Mouse (Mus musculus) hindbrain, embryonic 14.5 days (tissue): Measurements from ENCODE around the gene Myo1d. TPM values are rescaled to one million over a fixed set of nuclear protein-coding genes. Genes with fewer than 3 reads are reported as not detected.
A peak's percentile ranks its signal among the peaks of the same experiment; 100 is the strongest.

Source experiments
- ATAC-seq: fragments of 200-750 bp; cut with Nextera tagmentation; 2 replicates; pipeline ENCODE4 v1.8.0; 2017; ENCODE audit warnings: moderate number of reproducible peaks, mild to moderate bottlenecking, moderate TSS enrichment, moderate library complexity; ENCODE audit not compliant: low FRiP score
- DNase-seq: peaks from one replicate; pipeline ENCODE4 v3.0.0-alpha.2; 2015; ENCODE audit warnings: low spot score
- H3K27ac ChIP-seq: fragments of 300-500 bp; sonication (generic); 2 replicates; pipeline ENCODE4 v1.5.1; 2014; ENCODE audit warnings: mild to moderate bottlenecking, moderate library complexity
- H3K27me3 ChIP-seq: fragments of 300-500 bp; sonication (generic); 2 replicates; pipeline ENCODE4 v1.6.1; 2014; ENCODE audit warnings: mild to moderate bottlenecking, low read length, mixed read lengths; ENCODE audit not compliant: control insufficient read depth, insufficient read depth
- H3K36me3 ChIP-seq: fragments of 300-500 bp; sonication (generic); replicated peaks from 2 replicates; pipeline ENCODE4 v1.6.1; 2014; ENCODE audit not compliant: control insufficient read depth, insufficient read depth
- H3K4me1 ChIP-seq: fragments of 300-500 bp; sonication (generic); replicated peaks from 2 replicates; pipeline ENCODE4 v1.6.1; 2014; ENCODE audit warnings: antibody characterized with exemption, low read length, mixed read lengths; ENCODE audit not compliant: control insufficient read depth, insufficient read depth
- H3K4me2 ChIP-seq: fragments of 300-500 bp; sonication (generic); replicated peaks from 2 replicates; pipeline ENCODE4 v1.6.1; 2014; ENCODE audit warnings: mild to moderate bottlenecking, moderate library complexity
- H3K4me3 ChIP-seq: fragments of 300-500 bp; sonication (generic); replicated peaks from 2 replicates; pipeline ENCODE4 v1.5.1; 2014; ENCODE audit warnings: mild to moderate bottlenecking, low read length
- H3K9ac ChIP-seq: fragments of 300-500 bp; sonication (generic); 2 replicates; pipeline ENCODE4 v1.6.1; 2014
- H3K9me3 ChIP-seq: fragments of 300-500 bp; sonication (generic); 2 replicates; pipeline ENCODE4 v1.6.1; 2016; ENCODE audit warnings: low read length; ENCODE audit not compliant: control insufficient read depth
- WGBS: fragments of 180-500 bp; shearing (Covaris S2); extraction: QIAGEN DNeasy Blood & Tissue Kit; methylation state at CpG from one replicate; pipeline ENCODE4 v1.1.7; 2014; 5-methylcytosine and 5-hydroxymethylcytosine counted together
- polyA plus RNA-seq: library from polyadenylated mRNA; unstranded; fragments of >200 nt; fragmentation: Nextera tagmentation; extraction: Ambion mirVana; gene quantifications from 2 replicates; pipeline ENCODE4 v1.2.1, GENCODE M21; 2014

Myo1d gene
- polyA plus RNA-seq, 1 experiment from 2014 or later: 2.9 TPM

DNA sequence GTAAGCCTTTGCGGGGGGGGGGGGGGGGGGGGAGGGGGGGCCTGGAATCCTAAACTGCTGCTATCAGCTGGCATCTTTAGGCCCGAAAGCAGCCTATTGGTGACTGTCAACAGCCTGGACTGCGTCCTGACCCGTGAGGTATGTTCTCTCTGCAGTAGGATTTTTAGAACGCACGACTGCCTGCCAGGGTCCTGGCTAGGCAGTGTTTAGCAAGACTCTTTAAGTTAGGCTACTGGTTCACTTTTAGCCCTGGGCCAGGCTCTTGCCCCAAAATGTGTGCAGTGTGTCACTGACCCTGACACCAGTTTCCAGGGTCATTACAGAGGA is 29.8 kb upstream of the Myo1d start:
- H3K4me2 ChIP-seq: peak overlapping the region; percentile 97
- ATAC-seq: no peak
- no peak for DNase-seq
- no peaks in the 10 kb centered on the region for H3K9me3 ChIP-seq
- peak overlapping the region; percentile 49 for H3K4me3 ChIP-seq
- H3K27me3 ChIP-seq: no peaks in the 10 kb centered on the region
- H3K27ac ChIP-seq: no peak overlapping the region
- peak overlapping the region; percentile 74 for H3K9ac ChIP-seq
- peaks cover 13% of the 10 kb centered on the region; the same call in 1 of the 2 replicates for H3K4me1 ChIP-seq
- H3K36me3 ChIP-seq: no peaks in the 10 kb centered on the region
- WGBS: 45% methylated on average over 5 of the region's 6 CpGs

DNA sequence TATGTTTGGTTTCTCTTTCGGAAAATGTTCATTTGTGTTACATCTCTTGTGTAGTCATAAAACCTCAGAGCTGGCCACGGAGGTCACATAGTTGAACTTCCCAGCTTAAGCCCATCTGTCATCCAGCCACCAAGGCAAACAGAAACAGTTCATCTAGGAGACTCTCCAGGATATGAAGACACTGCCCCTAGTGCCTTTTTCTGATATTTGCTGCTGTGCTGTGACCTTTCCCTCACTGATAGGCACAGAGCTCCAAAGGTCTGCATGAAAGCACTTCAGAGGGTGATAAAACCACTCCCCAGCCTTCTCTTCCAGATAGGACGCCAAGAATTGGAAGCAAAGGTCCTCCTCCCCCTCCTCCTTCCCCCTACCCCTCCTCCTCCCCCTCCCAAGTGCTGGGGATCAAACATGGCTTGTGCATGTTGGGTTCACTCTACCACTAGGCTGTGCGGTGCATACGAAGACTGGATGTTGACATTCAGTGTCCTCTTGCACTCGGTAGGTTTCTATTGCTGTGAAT is 28.8 kb upstream of the Myo1d start:
- WGBS: 71% methylated on average over 6 of the region's 6 CpGs

DNA sequence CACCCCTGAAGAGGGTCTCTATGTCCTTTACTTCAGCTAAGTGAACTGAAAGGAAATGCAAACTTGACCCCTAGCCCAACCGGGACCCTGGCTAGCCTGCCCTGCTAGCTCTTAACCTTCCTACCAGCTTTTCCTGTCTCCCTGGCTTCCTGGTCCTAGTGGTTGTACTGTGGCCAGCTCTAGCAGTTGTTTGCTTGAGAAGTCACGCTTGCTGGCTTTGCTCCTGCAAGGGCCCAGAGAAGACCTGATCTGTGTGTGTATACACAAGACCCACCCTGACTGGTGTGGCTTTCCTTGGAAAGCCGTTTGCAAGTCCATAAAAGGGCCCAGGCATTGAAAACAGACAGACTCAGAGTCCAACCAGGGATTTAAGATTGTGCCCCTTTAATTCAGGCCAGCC is 22.9 kb upstream of the Myo1d start:
- WGBS: 64% methylated on average over 3 of the region's 3 CpGs
- DNase-seq (no peak), ATAC-seq (no peak)
- no peaks in the 10 kb centered on the region for H3K36me3 ChIP-seq
- H3K4me2 ChIP-seq: no peak overlapping the region
- H3K4me3 ChIP-seq: no peak overlapping the region
- no peaks in the 10 kb centered on the region for H3K4me1 ChIP-seq
- no peak overlapping the region for H3K27ac ChIP-seq
- no peaks in the 10 kb centered on the region for H3K27me3 ChIP-seq
- H3K9ac ChIP-seq: no peak overlapping the region
- no peaks in the 10 kb centered on the region for H3K9me3 ChIP-seq

More for the DNA sequence above, 28.8 kb upstream of the Myo1d start:
- Histone ChIP-seq H3K4me3 (no peak overlapping the region), H3K9ac (no peak overlapping the region), H3K4me2 (no peak overlapping the region), H3K27me3 (no peaks in the 10 kb centered on the region), H3K4me1 (peaks cover 13% of the 10 kb centered on the region; the same call in 1 of the 2 replicates), H3K27ac (no peak overlapping the region), H3K36me3 (no peaks in the 10 kb centered on the region), H3K9me3 (no peaks in the 10 kb centered on the region)
- ATAC-seq (no peak), DNase-seq (no peak)

DNA sequence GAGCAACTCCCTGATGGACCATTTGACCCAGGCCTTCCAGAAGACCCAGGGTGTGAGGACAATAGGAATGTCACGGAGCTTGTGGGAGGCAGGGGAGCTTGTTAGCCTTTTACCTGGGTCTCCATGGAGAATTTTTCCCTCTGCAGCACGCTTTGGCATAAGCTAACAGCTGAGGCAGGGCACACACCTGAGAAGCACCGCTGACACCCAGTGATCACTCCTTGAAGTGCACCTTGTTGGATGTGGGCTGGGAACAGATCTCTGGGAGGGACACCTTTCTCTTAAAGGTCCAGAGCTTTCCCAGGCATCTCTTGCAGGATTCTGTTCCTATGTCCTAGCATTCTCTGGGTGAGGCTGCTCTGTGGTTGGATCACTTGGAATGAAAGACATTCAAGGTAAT is 20.2 kb upstream of the Myo1d start:
- no peak for ATAC-seq
- no peak overlapping the region for H3K4me3 ChIP-seq
- WGBS: 41% methylated on average over 3 of the region's 3 CpGs
- no peaks in the 10 kb centered on the region for H3K4me1 ChIP-seq
- H3K9me3 ChIP-seq: no peaks in the 10 kb centered on the region
- no peak overlapping the region for H3K27ac ChIP-seq
- H3K27me3 ChIP-seq: no peaks in the 10 kb centered on the region
- no peak overlapping the region for H3K4me2 ChIP-seq
- no peaks in the 10 kb centered on the region for H3K36me3 ChIP-seq
- H3K9ac ChIP-seq: no peak overlapping the region
- no peak for DNase-seq

DNA sequence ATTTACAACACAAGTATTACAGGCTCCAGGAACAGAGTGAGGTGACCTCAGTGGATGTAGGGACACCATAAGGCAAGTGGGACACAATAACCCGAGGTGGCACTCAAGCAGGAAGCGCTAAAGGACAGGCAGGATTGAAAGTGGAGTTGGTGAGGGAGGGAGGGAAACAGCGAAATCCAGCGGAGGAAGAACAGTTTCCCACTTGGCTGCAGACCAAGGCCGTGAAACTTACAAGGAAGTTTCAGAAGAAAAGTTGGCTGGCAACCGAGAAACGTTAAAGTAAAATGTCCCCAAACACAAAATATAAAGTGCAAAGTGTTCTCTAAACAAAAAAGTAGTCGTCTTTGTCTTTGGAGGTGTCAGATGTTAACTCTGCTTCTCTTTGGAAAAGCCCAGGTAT is 15.6 kb upstream of the Myo1d start:
- WGBS: 82% methylated on average over 8 of the region's 8 CpGs
- Histone ChIP-seq H3K9ac (no peak overlapping the region), H3K4me1 (no peaks in the 10 kb centered on the region), H3K27ac (no peak overlapping the region), H3K27me3 (no peaks in the 10 kb centered on the region), H3K4me3 (no peak overlapping the region), H3K9me3 (no peaks in the 10 kb centered on the region), H3K4me2 (no peak overlapping the region), H3K36me3 (no peaks in the 10 kb centered on the region)
- ATAC-seq: no peak
- DNase-seq: no peak

DNA sequence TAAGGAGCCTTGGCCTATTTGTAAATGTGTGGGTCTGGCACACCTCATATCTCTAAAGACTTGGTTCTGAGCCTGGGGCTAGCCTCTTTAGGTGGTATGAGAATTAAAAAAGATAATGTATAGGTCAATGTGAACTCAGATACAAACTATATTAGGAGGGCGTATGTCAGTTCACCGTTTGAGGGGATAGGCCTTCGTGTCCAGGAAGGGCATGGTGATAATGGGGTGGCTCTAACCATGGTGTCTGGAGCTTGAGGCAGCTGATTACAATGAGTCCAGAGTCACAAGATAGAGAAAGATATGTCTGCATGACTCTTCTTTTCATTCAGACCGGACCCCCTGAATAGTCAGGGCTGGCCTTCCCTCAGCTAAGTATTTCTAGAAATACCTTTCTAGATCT is 14.5 kb upstream of the Myo1d start:
- DNase-seq (no peak), ATAC-seq (no peak)
- no peaks in the 10 kb centered on the region for H3K4me1 ChIP-seq
- no peak overlapping the region for H3K4me3 ChIP-seq
- no peak overlapping the region for H3K27ac ChIP-seq
- no peaks in the 10 kb centered on the region for H3K9me3 ChIP-seq
- no peak overlapping the region for H3K9ac ChIP-seq
- H3K4me2 ChIP-seq: no peak overlapping the region
- 90% methylated on average over 4 of the region's 4 CpGs for WGBS
- no peaks in the 10 kb centered on the region for H3K27me3 ChIP-seq
- no peaks in the 10 kb centered on the region for H3K36me3 ChIP-seq

GRCm38 (mm10) chr11:80793386-80793785 is 13.6 kb upstream of the Myo1d start:
- Histone ChIP-seq H3K27me3 (no peaks in the 10 kb centered on the region), H3K4me1 (no peaks in the 10 kb centered on the region), H3K36me3 (no peaks in the 10 kb centered on the region), H3K4me3 (no peak overlapping the region), H3K9ac (no peak overlapping the region), H3K4me2 (no peak overlapping the region), H3K27ac (no peak overlapping the region), H3K9me3 (no peaks in the 10 kb centered on the region)
- DNase-seq (no peak), ATAC-seq (no peak)
- 91% methylated on average over 4 of the region's 4 CpGs for WGBS

DNA sequence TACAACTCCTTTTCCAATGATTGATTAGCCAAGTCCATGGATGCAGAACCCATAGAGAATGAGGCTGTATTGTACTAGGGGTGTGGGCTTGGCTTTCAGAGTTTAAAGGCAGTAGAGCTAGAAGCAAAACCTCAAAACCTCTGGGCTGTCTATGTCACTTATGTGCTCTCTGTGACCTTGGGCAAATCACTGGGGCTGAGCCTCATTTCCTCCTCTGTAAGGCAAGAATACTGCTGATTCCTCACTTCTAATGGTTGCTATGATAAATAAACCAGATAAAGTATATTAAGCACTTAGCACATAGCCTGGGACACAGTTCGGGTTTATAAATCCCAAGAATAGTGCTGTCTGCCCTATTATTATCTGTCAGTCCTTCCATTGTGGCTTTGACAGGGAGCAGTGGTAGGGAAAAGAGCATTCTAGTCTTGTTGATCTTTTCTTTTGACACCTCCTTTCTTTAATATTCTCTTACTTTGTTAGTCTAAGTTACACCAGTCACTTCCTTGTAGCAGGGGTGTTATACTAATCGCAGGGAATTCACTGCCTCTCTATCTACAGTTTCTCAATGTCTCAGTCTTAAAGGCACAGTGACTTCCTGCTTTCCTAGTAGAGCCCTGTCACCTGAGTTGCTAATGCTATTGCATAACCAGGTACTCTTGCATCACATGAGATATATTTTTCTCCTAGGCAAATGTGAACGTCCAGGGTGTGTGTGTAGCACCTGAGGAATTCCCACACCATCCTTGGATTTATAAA is 12.0 kb upstream of the Myo1d start:
- Histone ChIP-seq H3K9me3 (no peaks in the 10 kb centered on the region), H3K4me3 (no peak overlapping the region), H3K9ac (no peak overlapping the region), H3K36me3 (no peaks in the 10 kb centered on the region), H3K4me1 (no peaks in the 10 kb centered on the region), H3K27me3 (no peaks in the 10 kb centered on the region), H3K4me2 (no peak overlapping the region), H3K27ac (no peak overlapping the region)
- WGBS: 70% methylated on average over 3 of the region's 3 CpGs
- DNase-seq (no peak), ATAC-seq (no peak)

GRCm38 (mm10) chr11:80790413-80790812 is 10.6 kb upstream of the Myo1d start:
- Histone ChIP-seq H3K27ac (no peak overlapping the region), H3K9ac (no peak overlapping the region), H3K4me1 (no peaks in the 10 kb centered on the region), H3K4me3 (no peak overlapping the region), H3K36me3 (no peaks in the 10 kb centered on the region), H3K9me3 (no peaks in the 10 kb centered on the region), H3K4me2 (no peak overlapping the region), H3K27me3 (no peaks in the 10 kb centered on the region)
- DNase-seq (no peak), ATAC-seq (no peak)
- WGBS: 53% methylated on average over 3 of the region's 3 CpGs
